Mouse (Mus musculus) heart, postnatal 4 days (tissue): ENCODE data around the gene Gatad2a. TPM values are rescaled to one million over a fixed set of nuclear protein-coding genes. Genes with fewer than 3 reads are reported as not detected.

Experiments used
- DNase-seq: peaks from one replicate; pipeline ENCODE4 v3.0.0; 2021
- total RNA-seq, 2 experiments: library from RNA; stranded (reverse); gene quantifications; 2 replicates each; pipeline ENCODE4 v1.2.3; 2021

The Gatad2a gene
- total RNA-seq, 2 experiments from 2014 or later = 75.9 to 79.5 TPM

DNA sequence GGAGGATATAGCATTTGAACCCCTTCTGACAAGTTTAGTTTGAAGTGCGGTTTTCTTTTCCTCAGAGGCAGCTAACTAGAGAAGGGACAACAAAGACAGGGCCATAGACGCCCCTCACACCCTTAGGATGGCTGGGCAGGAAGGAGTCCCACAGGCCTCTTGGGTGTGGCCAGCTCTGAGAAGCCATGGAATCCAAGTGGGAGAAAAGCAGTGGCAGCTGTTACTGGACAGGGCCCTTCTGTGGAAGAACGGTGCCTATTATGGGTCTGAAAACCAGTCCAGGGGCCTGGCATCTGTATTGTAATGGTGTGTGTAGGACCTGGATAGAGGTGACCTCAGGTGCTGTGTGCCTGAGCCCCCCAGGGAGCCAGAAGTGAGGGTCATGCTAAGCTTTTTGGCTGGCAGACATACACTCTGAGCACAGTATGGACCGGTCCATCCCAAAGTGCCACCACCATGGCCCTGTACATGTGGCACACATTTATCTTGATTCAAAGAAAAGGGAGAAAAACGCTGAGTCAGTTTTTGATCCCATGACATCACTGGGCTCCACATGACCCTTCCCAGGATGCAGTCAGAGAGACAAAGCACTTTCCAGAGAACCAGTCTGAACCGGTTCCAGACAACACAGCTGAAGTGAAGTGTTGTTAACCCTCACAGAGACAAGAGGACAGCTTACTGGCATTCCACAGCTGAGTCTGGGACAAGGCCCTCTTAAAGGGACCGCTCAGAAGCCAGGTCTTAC, 60.0 kb downstream of the Gatad2a start:
- DNase-seq = peak; percentile 79

DNA sequence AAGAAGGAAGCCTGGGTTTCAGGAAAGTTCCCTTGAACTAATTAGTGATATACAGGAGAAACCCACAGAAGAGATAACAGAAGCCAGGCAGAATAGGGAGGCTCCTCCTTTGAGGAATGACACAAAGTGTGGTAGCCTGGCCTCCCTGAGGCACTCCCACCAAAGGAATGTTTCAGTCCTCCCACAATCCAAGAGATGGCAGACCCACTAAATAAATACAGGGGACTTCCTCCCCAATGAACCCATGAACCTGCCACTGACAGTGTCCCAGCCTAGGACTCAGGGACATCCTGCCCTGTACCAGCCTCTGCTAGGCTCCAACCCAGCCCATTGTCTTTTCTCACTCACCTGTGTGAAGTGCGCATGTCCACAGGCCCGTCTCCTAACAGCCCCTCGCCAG, 60.8 kb downstream of the Gatad2a start:
- DNase-seq = no peak

DNA sequence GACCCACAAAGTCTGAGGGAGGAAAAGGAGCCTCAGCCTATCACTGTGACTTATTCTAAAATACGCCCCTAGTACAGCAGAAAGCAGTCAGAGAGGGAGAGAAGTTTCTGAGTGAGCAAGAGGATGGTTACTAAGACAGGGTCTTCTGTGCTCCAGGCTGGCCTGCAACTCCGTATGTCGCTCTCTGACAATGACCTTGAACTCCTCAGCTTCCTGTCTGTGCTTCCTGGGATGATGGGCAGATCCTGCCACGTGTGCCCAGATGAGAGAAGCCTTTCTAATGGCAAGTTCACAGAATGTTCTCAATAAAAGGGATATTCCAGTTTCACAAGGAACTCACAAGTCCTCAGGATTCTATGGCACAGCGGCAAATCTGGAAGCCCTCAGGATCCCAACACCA, 61.6 kb downstream of the Gatad2a start:
- no peak for DNase-seq

DNA sequence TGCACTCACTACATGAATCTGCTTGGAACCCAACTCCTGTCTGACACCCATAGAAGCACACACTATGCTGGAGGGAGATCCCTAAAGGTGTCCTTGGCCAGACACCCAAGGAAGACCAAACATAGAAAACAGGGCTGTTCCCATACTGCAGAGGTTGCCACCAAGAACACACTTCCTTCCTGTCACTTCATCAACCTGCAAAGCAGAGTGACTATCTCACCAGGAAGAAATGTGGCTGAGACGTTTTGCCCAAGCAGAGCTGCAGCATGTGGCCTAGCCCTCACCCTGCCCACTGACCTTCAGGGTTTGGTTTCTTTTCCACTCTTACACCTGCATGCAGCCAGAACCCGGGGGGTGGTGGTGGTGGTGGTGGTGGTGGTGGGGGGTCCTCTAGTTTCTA, 62.4 kb downstream of the Gatad2a start:
- no peak for DNase-seq

DNA sequence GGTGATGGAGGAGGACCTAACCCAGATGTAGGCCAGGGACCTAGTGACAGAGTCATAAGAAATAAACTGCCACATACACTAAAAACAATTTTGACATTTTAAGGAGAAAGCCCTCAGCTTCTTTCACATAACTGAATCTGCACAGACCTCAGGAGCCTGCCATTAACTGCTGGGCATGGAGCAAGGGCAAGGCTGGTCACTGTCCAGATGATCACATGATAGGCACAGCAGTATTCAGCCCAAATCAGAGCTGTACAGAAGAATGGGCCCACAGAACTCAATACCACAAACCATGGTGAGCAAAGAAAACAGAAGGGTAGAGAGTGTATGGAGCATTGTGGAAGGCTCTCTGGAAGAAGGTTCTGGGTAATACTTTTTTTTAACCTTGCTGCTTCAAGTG, 69.3 kb downstream of the Gatad2a start:
- no peak for DNase-seq

DNA sequence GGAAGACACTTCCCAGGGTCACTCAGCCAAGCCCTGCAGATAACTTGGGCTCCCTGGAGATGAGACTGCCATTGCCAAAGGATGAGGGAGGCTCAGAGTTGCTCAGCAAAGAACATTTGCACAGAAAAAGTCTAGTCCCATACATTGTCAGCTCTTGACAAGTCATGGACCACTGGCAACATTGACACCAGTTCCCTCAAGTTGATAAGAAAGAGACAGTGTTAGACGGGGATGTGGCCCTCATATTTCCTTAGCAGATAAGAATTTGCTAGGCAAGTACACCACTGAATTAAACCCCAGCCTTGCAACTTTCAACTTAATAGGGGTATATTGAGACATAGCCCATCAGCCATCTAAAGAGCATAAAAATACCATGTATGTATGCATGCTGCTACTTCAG, 72.2 kb downstream of the Gatad2a start:
- DNase-seq = no peak

DNA sequence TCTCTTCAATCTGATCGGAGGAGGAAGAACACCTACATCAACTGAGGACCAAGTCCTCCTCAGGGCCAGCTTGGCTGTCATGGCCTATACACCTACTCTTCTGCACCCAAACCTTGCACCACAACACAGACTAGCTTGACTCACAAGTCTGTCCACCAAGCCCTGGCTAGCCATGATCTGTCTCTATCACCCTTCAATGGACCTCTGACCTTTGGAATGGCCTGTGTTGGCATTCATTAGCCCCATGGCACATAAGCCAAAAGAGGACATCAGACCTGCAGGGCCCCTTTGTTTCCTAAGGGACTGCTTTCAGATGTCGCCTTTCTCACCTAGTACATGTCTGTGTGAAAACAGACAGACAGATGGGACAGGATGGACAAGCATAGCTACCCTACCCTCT, 75.0 kb downstream of the Gatad2a start:
- no peak for DNase-seq

DNA sequence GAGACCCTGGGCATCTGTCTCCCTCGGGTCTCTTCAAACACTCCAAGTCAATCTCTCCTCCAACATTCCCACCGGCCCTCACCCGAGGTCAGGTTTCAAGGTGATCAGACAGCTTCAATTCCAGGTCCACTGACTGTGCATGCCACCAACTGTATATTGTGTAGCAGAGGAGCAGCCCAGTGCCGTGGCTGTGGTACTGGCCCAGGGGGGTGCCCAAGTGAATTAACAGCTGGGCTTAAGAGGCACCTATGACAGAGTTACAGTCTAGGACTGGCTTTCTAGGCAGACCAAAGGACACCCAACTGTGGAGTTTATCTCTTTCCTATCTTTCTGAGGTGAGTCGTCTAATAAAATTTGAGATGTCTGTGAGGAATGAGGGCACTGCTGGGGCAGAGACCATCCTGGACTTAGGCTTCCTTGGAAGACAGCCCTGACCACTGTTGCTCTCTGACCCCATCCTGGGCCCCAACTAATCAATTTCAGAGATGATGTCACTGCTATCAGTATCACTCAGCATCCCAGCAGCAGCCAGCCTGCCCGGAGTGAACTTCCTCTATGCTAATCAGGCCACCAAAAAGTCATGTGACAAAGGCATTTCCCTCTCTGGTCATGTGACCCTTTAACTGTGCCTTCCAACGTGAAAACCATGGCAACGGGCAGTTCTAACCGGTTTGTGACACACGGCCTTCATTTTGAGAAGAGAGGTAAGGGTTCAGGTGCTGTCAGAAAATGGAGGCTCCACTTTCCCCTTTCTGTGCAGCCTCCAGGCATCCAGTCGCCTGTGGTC, 76.1 kb downstream of the Gatad2a start:
- peak; percentile 58 for DNase-seq

DNA sequence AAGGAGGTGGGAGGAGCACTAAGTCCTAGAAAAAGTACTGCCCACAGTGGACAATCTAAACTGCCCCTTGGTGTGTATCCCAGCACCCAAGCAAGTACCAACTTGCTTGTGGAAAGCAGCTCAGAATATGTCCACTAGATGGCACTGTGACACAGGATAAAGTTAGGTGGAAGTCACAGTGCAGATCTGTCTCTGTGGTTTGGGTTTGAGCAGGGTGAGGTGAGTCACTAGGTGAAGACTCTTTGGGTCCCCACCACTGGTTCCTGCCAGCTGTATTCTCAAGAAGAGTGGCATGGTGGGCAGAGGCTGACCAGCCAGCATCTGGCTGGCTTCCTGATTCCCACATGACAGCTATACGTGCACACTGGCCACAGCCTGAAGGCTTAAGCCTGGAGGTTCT, 77.2 kb downstream of the Gatad2a start:
- DNase-seq = peak; percentile 87

DNA sequence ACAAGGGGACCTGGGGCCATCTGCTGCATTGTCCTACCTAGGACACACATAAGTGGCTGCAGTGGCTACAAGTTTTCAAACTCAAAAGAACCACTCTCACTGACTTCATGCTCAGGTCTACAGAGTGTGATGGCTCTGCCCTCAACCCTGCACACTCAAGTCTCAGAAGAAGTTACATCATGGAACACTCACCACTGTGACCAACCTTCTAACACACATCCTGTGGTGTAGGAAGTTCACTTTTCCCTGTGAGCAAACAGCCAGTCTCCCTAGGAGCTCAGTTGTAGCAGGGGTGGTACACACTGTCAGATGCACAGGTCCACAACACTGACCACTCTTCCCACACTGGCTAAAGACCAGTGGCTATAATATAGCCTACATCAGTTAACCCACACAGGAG, 77.7 kb downstream of the Gatad2a start:
- DNase-seq = no peak

DNA sequence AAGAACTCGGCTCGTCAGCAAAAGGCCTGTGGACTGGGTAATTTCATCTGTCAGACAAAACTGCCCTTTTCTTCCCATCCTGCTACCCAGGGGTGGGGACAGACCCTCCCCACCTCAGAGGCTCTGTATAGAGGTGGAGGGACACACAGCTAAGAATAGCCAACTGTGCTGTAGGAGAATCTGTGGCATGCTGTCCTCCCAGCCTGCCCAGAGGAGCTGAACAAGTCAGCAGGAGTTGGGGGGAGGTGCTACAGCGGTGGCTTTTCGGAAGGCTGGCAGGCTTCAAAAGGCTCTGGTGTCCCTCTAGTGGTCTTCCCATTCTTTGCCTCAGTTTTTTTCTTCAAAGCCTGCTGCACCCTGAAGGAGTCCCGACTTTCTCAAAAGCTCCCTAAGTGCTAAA, 80.4 kb downstream of the Gatad2a start:
- DNase-seq = peak; percentile 62

DNA sequence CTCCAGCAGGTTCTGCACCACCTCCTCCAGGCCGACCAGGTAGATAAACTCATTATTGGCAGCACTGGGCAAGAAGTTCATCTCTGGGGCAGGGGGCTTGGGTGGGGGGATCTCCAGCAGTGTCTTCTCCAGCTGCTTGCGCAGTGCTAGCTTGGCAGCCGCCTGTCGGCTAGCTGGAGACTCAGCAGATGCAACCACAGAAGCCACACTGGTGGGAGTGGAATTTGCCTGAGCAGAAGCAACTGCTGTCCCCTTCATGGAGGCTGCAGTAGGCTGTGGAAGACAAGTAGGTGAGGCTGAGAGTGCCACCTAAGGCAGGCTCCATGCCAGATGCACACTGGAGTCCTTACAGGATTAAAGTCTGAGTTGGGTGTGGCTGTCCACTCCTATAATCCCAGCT, 81.7 kb downstream of the Gatad2a start:
- DNase-seq = no peak

DNA sequence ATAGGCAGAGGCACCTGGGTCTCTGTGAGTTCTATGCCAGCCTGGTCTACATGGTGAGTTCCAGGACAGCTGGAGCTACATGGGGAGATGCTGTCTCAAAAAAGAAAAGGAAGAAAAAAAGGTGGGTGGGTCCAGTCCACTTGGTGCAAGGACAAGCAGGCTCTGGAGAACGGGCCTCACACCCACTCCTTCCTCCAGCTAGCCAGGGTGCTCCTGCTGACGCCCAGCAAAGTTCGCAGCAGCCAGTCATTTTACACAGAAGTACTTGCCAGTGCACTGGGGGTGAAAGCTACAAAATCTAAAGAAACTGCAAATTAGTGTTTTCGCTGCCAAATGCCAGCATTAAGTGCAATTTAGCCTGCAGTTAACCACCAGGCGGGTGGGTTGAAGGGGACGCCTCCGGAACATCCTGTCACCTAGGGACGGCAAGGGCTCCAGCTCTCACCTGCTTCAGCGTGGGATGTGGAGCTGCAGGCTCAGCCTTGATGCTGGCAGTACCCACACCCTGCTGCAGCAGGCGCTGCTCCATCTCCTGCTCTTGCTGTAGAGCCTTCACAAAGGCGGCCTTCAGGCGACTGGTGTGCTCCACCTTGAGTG, 83.6 kb downstream of the Gatad2a start:
- no peak for DNase-seq

DNA sequence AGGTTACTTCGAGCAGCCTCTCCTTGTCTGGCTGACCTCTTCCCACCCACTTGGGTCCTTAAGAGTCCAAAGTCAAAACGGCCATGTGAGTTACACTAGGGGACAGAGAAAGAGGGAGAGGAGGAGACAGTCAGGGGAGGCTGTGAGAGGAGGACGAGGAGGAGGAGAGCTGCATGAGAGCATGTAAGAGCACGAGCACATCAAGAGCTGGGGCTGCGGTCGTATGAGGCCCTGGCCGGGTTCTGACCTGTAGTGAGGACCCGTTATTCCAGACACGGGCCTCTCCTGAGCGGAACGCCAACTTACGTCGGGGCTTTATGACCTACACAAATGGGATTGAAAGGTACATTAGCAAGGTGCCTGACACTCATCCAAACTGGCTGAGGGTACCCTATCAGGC, 84.3 kb downstream of the Gatad2a start:
- no peak for DNase-seq

DNA sequence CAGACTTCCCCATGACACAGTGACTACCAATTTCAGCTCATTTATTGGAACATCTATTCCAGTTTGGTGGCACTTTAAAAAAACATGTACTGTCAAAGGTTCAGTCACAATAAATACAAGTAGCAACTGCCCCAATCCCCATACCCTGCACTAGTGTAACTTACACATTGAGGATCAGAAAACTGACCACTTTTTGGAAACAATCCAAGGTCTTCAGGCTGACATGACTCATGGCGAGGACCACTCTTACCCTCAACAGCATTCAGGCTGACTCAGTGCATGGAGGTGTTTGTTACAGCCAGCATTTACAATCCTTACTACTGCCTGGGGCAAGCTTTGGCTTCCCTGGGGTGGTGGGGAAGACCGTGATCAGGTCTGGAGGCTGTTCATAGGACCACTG, 89.1 kb downstream of the Gatad2a start:
- DNase-seq = no peak

DNA sequence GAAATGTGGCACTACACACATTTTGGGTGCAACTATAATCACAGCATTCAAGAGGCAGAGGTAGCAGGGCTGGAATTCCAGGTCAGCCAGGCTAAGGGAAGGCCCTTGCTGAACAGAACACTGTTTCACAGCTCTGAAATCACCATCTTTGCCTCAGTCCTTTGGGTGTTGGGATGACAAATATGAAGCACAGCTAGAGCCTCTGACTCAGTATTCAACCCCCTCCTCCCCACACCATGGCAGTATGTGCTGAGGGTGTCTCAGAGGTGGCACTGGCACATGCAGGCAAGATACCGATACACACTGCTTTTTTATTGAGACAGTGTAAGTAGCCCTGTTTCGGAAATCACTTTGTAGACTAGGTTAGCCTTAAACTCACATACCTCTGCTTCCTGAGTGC, 89.9 kb downstream of the Gatad2a start:
- DNase-seq = no peak

DNA sequence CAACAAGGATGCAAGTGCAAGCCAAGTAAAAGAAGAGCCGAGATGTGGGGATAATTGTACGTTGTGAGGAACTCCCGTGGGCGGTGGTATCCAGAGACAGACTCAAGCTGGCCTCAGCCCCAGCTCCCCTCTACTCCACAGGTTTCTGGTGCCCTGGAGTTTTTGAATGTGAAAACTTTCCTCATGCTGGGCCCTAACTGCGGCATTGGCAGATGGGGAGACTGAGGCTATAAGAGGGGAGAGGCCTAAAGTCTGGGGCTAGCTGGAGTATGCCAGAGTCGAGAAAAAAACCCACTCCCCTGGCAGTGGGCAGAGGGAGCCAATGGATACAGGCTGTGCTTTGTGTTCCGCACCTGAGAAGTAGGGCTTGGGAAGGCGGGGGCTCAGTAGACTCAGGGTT, 92.1 kb downstream of the Gatad2a start:
- DNase-seq = no peak

DNA sequence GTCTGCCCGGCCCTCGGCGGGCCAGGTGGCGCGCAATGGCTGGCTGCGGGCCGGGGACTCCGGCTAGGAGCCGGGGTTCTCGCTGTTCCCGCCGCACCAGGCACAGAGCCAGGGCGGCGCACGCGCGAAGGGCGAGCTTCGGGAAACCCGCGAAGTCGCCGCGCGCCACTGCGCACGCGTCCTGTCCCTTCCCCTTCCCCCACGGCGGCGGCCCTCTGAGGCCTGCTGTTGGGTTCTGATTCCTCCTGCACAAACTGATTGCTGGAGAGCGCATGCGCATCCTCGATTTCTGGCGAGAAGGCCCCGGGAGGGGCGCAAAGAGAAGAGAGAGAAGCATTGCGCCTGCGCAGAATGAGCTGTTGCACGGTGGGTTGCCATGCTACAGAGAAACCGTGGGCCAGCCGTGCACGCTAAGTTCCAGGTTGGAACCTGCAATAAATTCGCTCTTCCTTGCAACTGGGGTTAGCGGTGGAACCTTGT, 93.1 kb downstream of the Gatad2a start:
- DNase-seq = peak; percentile 99

DNA sequence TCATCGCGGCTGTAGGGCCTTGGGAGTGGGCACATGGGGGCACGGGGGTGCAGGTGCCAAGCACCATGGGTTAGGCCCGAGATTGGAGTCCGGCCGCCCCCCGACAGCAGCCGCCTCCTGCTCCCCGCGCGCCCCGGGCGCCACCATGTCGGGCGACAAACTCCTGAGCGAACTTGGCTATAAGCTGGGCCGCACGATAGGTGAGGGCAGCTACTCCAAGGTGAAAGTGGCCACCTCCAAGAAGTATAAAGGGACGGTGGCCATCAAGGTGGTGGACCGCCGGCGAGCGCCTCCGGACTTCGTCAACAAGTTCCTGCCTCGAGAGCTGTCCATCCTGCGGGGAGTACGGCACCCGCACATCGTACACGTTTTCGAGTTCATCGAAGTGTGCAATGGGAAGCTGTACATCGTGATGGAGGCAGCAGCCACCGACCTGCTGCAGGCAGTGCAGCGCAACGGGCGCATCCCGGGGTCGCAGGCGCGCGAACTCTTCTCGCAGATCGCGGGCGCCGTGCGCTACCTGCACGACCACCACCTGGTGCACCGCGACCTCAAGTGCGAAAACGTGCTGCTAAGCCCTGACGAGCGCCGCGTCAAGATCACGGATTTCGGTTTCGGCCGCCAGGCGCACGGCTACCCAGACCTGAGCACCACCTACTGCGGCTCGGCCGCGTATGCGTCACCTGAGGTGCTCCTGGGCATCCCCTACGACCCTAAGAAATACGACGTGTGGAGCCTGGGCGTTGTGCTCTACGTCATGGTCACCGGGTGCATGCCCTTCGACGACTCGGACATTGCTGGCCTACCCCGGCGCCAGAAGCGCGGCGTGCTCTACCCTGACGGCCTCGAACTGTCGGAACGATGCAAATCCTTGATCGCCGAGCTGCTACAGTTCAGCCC, 93.8 kb downstream of the Gatad2a start, which contains the start of the genes Tssk6, Ndufa13 and Yjefn3:
TSS of gene Tssk6 (plus strand) at position 22 of the 900 bp plus-strand sequence.
TSS of gene Ndufa13 (minus strand) at position 396 of the 900 bp plus-strand sequence.
TSS of gene Yjefn3 (minus strand) at position 550 of the 900 bp plus-strand sequence.
- DNase-seq = peak; percentile 44

DNA sequence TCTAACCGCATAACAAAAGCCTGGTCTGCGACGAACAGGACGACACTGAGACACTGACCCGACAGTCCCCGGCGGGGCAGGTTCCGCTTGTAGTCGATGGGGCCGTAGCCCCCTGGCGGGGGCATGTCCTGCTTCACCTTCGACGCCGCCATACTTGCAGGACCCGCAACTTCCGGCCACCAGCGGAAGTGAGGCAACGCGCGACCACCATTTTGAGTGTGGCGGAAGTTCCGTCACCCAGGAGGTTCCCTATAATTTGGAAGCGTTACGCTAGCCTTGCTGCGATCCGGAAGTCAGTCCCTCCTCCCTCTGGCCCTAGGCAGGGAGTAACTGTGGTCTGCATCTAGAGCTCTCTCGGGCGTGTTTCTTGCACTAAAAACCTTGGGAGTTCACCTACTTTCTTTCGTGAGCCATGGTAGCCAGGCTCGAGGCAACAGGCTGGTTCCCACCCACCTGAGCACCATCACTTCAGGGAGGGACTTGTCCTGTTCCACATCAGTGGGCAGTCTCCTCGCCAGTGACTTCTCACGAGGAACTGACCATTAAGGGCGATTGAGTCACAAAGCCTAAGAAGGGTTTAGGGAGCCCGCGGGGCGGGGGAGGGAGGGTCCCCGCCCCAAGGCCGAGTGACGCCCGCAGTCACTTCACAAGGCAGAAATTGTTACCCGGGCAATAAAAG, 94.6 kb downstream of the Gatad2a start:
- DNase-seq = peak; percentile 99

DNA sequence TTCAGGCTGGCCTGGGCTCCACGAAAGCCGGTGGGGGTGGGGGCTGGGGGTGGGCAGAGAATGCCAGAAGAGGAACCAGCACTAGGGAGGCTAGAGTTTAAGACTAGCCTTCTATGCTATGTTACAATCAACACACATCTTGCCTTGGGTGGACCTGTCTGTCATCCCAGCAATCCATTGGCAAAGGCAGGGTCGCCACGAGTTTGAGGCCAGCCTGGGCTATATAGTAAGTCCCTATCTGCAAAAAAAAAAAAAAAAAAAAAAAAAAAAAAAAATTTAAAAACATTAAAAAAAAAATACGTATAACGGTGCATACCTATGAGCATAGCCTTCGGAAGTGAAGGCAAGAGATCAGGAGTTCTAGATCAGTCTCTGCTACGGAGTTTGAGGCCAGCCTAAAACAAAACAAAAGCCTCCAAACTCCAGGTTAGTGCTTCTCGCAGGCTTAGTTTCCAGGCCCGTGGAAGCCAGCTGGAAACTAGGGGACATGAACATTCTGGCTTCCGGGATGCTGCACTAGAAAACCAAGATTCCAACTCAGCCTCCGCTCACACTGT, 95.2 kb downstream of the Gatad2a start:
- no peak for DNase-seq
